Mouse (Mus musculus): ENCODE data around the gene Mmaa.
A peak's percentile ranks its signal among the peaks of the same experiment; 100 is the strongest.

The Mmaa gene

DNA sequence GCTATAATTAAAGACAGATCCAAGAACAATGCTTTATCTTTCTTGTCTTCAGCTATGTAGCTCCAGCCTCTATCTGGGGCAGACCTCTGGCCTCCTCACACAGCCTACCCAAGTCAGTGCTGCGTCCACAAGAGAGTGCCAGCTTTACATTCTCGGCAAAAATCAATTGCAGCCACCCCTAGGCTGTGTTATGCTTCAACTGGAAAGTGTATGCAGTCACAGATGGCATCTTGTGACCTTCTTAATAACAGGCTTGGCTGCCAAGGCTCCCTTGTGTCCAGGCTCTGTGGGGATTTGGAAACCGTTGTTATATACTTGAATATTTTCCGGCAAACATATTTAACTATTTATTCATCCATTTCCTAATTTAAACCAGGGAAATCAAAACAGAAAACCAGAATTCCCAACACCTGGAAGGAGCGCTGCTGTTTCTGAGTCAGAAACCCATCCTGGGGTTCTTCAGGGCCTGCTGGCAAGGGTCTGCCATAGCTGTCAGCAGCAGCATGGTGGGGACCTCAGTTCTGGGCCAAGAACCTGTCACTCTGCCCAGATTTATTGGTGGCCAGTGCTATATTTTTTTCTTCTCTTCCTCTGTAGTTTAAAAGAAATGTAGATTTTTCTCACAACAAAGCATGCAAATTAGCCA is 72.5 kb downstream of the Mmaa start:
- DNase-seq (ENCODE audit: low read depth): peak; percentile 89

Measured in NIH3T3 (cell line).